Mouse (Mus musculus) lung, embryonic 16.5 days (tissue): Measurements from ENCODE around the gene Pik3r1. TPM values are rescaled to one million over a fixed set of nuclear protein-coding genes. Genes with fewer than 3 reads are reported as not detected.
A peak's percentile ranks its signal among the peaks of the same experiment; 100 is the strongest.

Experiments used
- ATAC-seq: fragments of 200-750 bp; cut with Nextera tagmentation; 2 replicates; pipeline ENCODE4 v1.8.0; 2017; ENCODE audit warnings: low read depth, mild to moderate bottlenecking, moderate library complexity
- H3K27ac ChIP-seq: fragments of 300-500 bp; sonication (generic); 2 replicates; pipeline ENCODE4 v1.5.1; 2014; ENCODE audit warnings: mild to moderate bottlenecking, control low read depth, low read length
- H3K27me3 ChIP-seq: fragments of 300-500 bp; sonication (generic); 2 replicates; pipeline ENCODE4 v1.6.1; 2014; ENCODE audit warnings: low read depth, low read length, mixed read lengths; ENCODE audit not compliant: control insufficient read depth, insufficient read depth
- H3K36me3 ChIP-seq: fragments of 300-500 bp; sonication (generic); 2 replicates; pipeline ENCODE4 v1.6.1; 2014; ENCODE audit warnings: low read length; ENCODE audit not compliant: control insufficient read depth, insufficient read depth
- H3K4me1 ChIP-seq: fragments of 300-500 bp; sonication (generic); replicated peaks from 2 replicates; pipeline ENCODE4 v1.6.1; 2014; ENCODE audit warnings: low read length, mixed read lengths; ENCODE audit not compliant: control insufficient read depth, insufficient read depth
- H3K4me2 ChIP-seq: fragments of 300-500 bp; sonication (generic); 2 replicates; pipeline ENCODE4 v1.6.1; 2014; ENCODE audit warnings: low read depth, low read length, control low read depth
- H3K4me3 ChIP-seq: fragments of 300-500 bp; sonication (generic); 2 replicates; pipeline ENCODE4 v1.5.1; 2014; ENCODE audit warnings: mild to moderate bottlenecking, low read length, control low read depth
- H3K9ac ChIP-seq: fragments of 300-500 bp; sonication (generic); 2 replicates; pipeline ENCODE4 v1.6.1; 2014; ENCODE audit warnings: low read length, control low read depth
- H3K9me3 ChIP-seq: fragments of 300-500 bp; sonication (generic); 2 replicates; pipeline ENCODE4 v1.6.1; 2016; ENCODE audit warnings: low read length; ENCODE audit not compliant: control insufficient read depth
- WGBS: fragments of 180-500 bp; shearing (Covaris S2); extraction: QIAGEN DNeasy Blood & Tissue Kit; methylation state at CpG from one replicate; pipeline ENCODE4 v1.1.7; 2014; 5-methylcytosine and 5-hydroxymethylcytosine counted together
- polyA plus RNA-seq: library from polyadenylated mRNA; unstranded; fragments of >200 nt; fragmentation: Nextera tagmentation; extraction: Ambion mirVana; gene quantifications from 2 replicates; pipeline ENCODE4 v1.2.1, GENCODE M21; 2015

The Pik3r1 gene
- polyA plus RNA-seq, 1 experiment from 2014 or later = 28.5 TPM

DNA sequence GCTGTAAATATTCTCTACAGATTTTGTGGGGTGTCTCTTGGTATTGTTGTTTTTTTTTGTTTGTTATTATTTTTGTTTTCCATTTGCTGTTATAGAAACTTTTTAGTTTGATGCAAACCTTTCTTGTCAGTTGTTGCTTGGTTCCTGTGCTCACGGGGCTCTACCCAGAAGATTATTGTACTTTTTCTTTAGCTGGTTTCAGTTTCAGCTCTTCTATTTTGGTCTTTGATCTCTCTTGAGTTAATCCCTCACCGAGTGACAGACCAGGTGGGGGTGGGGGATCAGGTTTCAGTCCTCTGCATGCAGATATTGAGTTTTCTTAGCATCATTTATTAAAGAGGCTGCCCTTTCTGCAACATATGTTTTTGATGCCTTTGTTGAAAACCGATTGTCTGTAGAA is 99.2 kb downstream of the Pik3r1 start:
- no peaks in the 10 kb centered on the region for H3K9me3 ChIP-seq
- no peak overlapping the region for H3K4me3 ChIP-seq
- no peak overlapping the region for H3K4me2 ChIP-seq
- no peak overlapping the region for H3K27ac ChIP-seq
- no peaks in the 10 kb centered on the region for H3K27me3 ChIP-seq
- no peaks in the 10 kb centered on the region for H3K4me1 ChIP-seq
- 10% methylated on average over 3 of the region's 3 CpGs for WGBS
- no peak overlapping the region for H3K9ac ChIP-seq
- H3K36me3 ChIP-seq = no peaks in the 10 kb centered on the region
- no peak for ATAC-seq

DNA sequence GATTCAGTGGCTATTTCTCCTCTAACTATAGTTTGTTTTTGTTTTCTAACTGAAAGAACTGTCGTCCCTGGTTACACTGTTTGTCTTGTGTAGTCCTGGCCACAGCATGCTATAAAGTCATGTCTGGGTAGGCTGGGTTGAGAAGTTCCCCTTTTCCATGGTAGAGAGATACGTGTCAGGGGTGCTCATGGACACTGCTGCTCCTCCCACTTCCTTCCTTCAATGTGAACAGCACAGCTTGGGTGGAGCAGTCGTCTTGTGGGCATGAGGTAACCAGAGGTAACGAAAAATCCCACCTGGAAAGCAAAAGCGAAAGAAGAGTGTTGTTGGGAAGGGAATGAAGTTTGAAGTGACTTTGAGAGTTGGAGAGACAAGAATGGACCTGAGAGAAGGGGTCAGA is 104.0 kb downstream of the Pik3r1 start:
- Histone ChIP-seq H3K36me3 (no peaks in the 10 kb centered on the region), H3K9ac (no peak overlapping the region), H3K27ac (no peak overlapping the region), H3K4me3 (no peak overlapping the region), H3K27me3 (no peaks in the 10 kb centered on the region), H3K9me3 (no peaks in the 10 kb centered on the region), H3K4me2 (no peak overlapping the region), H3K4me1 (no peaks in the 10 kb centered on the region)
- WGBS = 67% methylated on average over 5 of the region's 5 CpGs
- ATAC-seq = no peak

DNA sequence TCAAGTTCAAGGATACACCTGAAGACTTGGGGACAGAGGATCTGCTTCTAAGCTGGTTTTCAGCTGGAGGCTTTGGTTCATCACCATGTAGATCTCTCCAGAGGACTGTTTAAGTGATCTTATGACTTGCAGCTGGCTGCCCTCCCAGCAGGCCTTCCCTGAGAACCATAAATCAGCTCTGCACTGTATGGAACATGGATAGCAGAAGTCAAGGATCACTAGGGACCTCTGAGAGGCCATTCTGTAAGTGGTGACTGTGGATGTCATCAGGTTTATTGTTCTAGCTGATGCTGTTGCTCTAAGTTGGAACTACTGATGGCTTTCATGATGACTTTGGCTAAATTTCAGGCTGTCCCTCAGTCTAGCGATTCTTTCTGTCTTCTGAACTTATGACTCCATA is 105.1 kb downstream of the Pik3r1 start:
- ATAC-seq = no peak
- H3K27ac ChIP-seq = no peak overlapping the region
- no peaks in the 10 kb centered on the region for H3K9me3 ChIP-seq
- no peaks in the 10 kb centered on the region for H3K4me1 ChIP-seq
- H3K4me2 ChIP-seq = no peak overlapping the region
- H3K36me3 ChIP-seq = no peaks in the 10 kb centered on the region
- WGBS = 77% methylated on average over 1 of the region's 1 CpGs
- H3K9ac ChIP-seq = no peak overlapping the region
- no peaks in the 10 kb centered on the region for H3K27me3 ChIP-seq
- no peak overlapping the region for H3K4me3 ChIP-seq

DNA sequence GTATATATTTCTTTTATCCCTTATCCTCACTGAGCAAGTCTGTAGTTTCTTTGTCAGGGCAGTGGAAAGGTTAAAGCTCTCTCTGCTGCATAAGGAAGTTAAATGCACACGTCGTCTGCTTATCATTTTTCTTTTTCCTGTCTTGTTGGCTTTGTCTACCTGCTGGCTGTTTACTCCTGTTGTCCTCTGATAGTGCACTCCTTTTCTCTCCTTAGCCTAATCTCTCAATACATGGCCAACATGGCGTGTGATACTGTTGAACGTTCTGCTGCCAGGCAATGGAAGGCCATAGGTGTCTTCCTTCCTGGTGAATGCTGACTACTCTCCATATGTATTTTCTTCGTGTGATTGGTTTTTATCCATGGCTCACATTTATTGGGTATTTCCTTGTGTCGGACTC is 106.5 kb downstream of the Pik3r1 start:
- no peaks in the 10 kb centered on the region for H3K27me3 ChIP-seq
- no peak overlapping the region for H3K9ac ChIP-seq
- no peak overlapping the region for H3K4me3 ChIP-seq
- WGBS = 79% methylated on average over 6 of the region's 6 CpGs
- no peaks in the 10 kb centered on the region for H3K36me3 ChIP-seq
- no peak overlapping the region for H3K27ac ChIP-seq
- H3K9me3 ChIP-seq = no peaks in the 10 kb centered on the region
- H3K4me1 ChIP-seq = no peaks in the 10 kb centered on the region
- no peak overlapping the region for H3K4me2 ChIP-seq
- no peak for ATAC-seq

DNA sequence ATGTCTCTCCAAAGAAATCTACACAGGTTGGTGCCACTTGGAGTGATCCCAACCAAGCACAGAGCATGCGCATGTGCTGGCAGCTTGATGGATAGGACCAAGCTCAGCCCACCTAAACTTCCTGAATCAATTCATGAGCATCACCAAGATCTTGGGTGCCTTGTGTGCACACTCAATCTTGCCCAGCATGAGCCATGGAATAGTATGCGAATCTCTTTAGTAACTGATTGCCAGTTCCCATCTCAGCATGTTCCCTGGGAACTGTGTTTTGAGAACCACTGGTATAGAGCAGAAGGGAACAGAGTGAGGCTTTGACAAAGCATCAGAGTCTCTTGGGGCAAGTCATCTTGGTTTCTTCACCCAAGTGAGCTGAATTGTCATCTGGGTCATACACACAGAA is 107.8 kb downstream of the Pik3r1 start:
- H3K27me3 ChIP-seq = no peaks in the 10 kb centered on the region
- no peak overlapping the region for H3K4me2 ChIP-seq
- no peaks in the 10 kb centered on the region for H3K9me3 ChIP-seq
- 89% methylated on average over 2 of the region's 2 CpGs for WGBS
- no peak overlapping the region for H3K9ac ChIP-seq
- no peak for ATAC-seq
- H3K4me3 ChIP-seq = no peak overlapping the region
- no peaks in the 10 kb centered on the region for H3K36me3 ChIP-seq
- H3K4me1 ChIP-seq = no peaks in the 10 kb centered on the region
- no peak overlapping the region for H3K27ac ChIP-seq

DNA sequence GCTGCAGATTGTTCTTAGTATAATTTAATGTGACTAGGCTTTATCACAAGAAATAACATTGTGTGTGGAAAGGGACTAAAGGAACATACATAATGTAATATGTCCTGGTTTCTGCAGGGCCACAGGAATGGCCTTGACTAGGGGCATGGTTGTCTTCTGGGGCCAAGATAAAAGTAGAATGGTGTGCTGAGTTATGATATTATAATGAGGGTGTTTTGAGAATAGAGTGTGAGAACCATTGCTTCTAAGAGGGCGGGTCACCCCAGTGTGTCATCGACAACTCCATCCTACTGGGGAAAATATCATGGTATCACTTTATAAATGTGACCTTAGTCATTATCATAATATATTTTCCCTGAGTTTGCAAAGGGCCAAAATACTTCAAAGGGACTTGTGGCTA is 115.9 kb downstream of the Pik3r1 start:
- H3K4me2 ChIP-seq = no peak overlapping the region
- H3K27me3 ChIP-seq = no peaks in the 10 kb centered on the region
- H3K9ac ChIP-seq = no peak overlapping the region
- H3K27ac ChIP-seq = no peak overlapping the region
- H3K36me3 ChIP-seq = no peaks in the 10 kb centered on the region
- ATAC-seq = 0 out of 2 replicates have a peak, but pooled peaks have one; percentile 41
- no peaks in the 10 kb centered on the region for H3K4me1 ChIP-seq
- H3K4me3 ChIP-seq = no peak overlapping the region
- WGBS = 59% methylated on average over 2 of the region's 2 CpGs
- no peaks in the 10 kb centered on the region for H3K9me3 ChIP-seq

DNA sequence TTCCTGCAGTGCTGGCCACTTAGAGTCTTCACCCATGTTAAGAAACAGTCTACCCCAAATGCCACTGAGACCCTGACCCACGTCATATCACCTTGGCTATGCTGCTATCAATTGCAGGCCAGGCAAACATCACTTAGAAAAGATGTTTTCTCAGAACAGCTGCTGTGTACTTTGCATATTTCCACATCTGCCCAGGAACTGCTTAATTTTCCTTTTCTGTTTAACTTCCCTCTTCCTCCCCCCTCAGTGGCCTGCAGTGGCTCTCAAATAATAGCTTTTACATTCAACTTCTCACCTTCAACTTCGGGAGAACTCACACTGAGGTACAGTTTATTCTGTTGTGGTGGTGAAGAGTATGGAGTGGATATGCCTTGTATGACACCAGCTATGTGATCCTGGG is 126.4 kb downstream of the Pik3r1 start:
- H3K27ac ChIP-seq = no peak overlapping the region
- no peak for ATAC-seq
- no peak overlapping the region for H3K9ac ChIP-seq
- H3K4me2 ChIP-seq = no peak overlapping the region
- H3K4me1 ChIP-seq = no peaks in the 10 kb centered on the region
- H3K36me3 ChIP-seq = no peaks in the 10 kb centered on the region
- H3K4me3 ChIP-seq = no peak overlapping the region
- no peaks in the 10 kb centered on the region for H3K27me3 ChIP-seq
- no peaks in the 10 kb centered on the region for H3K9me3 ChIP-seq
- 51% methylated on average over 2 of the region's 2 CpGs for WGBS

DNA sequence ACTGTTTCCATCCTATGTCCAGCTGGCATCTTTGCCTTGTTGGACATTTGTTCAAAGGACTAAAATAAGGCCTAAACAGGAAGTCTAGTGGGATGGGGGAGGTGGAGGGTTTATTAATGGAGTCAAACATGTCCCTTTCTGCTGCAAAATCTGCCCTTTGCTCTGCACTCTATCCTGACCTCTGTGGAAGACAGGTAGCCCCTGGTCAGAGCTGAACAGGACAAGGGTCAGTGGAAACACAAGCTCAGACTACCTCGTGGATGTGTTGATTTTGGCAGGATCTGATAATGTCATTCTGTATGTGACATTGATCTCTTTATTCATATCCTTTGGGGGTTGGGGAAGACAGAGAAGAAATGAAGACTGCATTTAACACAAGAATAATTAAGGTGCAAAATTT is 132.2 kb downstream of the Pik3r1 start:
- no peaks in the 10 kb centered on the region for H3K36me3 ChIP-seq
- no peak for ATAC-seq
- H3K4me2 ChIP-seq = no peak overlapping the region
- no peaks in the 10 kb centered on the region for H3K27me3 ChIP-seq
- WGBS = 23% methylated on average over 1 of the region's 1 CpGs
- no peak overlapping the region for H3K9ac ChIP-seq
- H3K4me1 ChIP-seq = no peaks in the 10 kb centered on the region
- no peaks in the 10 kb centered on the region for H3K9me3 ChIP-seq
- no peak overlapping the region for H3K27ac ChIP-seq
- H3K4me3 ChIP-seq = no peak overlapping the region

DNA sequence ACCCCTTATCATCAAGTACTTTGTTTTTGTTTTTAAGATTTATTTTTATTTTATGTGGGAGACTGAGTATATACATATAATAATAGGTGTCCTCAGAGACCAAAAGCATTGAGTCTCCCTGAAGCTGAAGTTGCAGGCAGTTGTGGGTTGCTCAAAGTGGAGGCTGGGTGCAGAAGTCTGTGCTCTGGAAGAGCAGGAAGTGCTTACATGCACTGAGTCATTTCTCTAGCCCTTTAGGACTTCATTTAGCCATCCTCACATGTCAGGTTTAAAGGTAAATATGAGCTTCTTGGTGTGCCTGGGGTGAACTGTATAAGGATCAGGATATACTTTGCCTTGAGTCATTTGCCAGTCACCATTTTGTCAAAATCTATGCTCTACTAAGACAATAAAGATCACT is 133.6 kb downstream of the Pik3r1 start:
- Histone ChIP-seq H3K4me1 (no peaks in the 10 kb centered on the region), H3K9ac (no peak overlapping the region), H3K4me2 (no peak overlapping the region), H3K9me3 (no peaks in the 10 kb centered on the region), H3K36me3 (no peaks in the 10 kb centered on the region), H3K4me3 (no peak overlapping the region), H3K27ac (no peak overlapping the region), H3K27me3 (no peaks in the 10 kb centered on the region)
- ATAC-seq = no peak

DNA sequence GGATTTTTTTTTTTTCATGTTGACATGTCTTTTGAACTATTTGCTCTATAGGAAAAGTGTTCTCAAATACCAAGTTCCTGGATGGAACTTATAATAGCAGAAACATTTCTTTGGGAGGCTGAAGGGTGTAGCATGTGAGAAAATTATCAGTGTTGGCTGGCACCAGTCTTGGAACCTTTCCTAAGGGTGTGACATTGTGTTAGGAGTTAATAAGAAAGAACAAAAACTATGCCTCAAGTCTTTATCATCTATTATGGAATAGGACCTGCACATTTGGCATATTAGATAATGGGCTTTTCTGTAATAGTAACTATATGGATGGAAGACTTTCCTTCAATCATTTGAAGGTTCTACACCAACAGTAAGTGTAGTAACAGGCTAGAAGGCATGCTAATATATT is 134.4 kb downstream of the Pik3r1 start:
- Histone ChIP-seq H3K4me2 (no peak overlapping the region), H3K4me3 (no peak overlapping the region), H3K27me3 (no peaks in the 10 kb centered on the region), H3K4me1 (no peaks in the 10 kb centered on the region), H3K9ac (no peak overlapping the region), H3K27ac (no peak overlapping the region), H3K9me3 (no peaks in the 10 kb centered on the region), H3K36me3 (no peaks in the 10 kb centered on the region)
- ATAC-seq = no peak
